Mouse (Mus musculus) megakaryocyte-erythroid progenitor cell, adult 5-6 weeks (primary cell): ENCODE measurements at regions not wholly inside any gene's neighbourhood (a gene's known extent, or its start where the extent isn't known, plus 50 kb on each side); places are given as distances from the start of the nearest gene placed in this dataset.

ENCODE experiments used
- ATAC-seq: replicated peaks from 2 replicates; pipeline ENCODE4 v1.8.0; 2016; ENCODE audit warnings: mild to moderate bottlenecking, inconsistent platforms; ENCODE audit not compliant: severe bottlenecking, poor library complexity, low FRiP score, low TSS enrichment

- ATAC-seq = no peak
Observed at GRCm38 (mm10) chr1:186909518-186910105, 57.6 kb upstream of the D1Pas1 start.

- ATAC-seq = no peak
Observed at GRCm38 (mm10) chr1:186909073-186909472, 58.1 kb upstream of the D1Pas1 start.

GRCm38 (mm10) chr1:186907409-186908170 is 59.6 kb upstream of the D1Pas1 start:
- no peak for ATAC-seq

GRCm38 (mm10) chr1:186905942-186906341 is 61.3 kb upstream of the D1Pas1 start:
- no peak for ATAC-seq

- no peak for ATAC-seq
Observed at GRCm38 (mm10) chr1:186901548-186901947, 65.7 kb upstream of the D1Pas1 start.

- no peak for ATAC-seq
Observed at GRCm38 (mm10) chr1:186898203-186898602, 69.0 kb upstream of the D1Pas1 start.

- ATAC-seq = no peak
Observed at GRCm38 (mm10) chr1:186889584-186889852, 77.7 kb upstream of the D1Pas1 start.

- ATAC-seq = no peak
Observed at GRCm38 (mm10) chr1:186888767-186889583, 78.2 kb upstream of the D1Pas1 start.

GRCm38 (mm10) chr1:186887127-186887526 is 80.1 kb upstream of the D1Pas1 start:
- ATAC-seq = no peak

GRCm38 (mm10) chr1:186880391-186880790 is 86.8 kb upstream of the D1Pas1 start:
- ATAC-seq = no peak

GRCm38 (mm10) chr1:186860608-186861444 is 106.4 kb upstream of the D1Pas1 start:
- no peak for ATAC-seq

GRCm38 (mm10) chr1:186858285-186858684 is 108.9 kb upstream of the D1Pas1 start:
- no peak for ATAC-seq

GRCm38 (mm10) chr1:186855474-186856036 is 106.4 kb upstream of the Rrp15 start:
- ATAC-seq = no peak

- no peak for ATAC-seq
Observed at GRCm38 (mm10) chr1:186845256-186845655, 96.1 kb upstream of the Rrp15 start.

- ATAC-seq = no peak
Observed at GRCm38 (mm10) chr1:186833896-186834800, 85.0 kb upstream of the Rrp15 start.

GRCm38 (mm10) chr1:186833441-186833895 is 84.3 kb upstream of the Rrp15 start:
- ATAC-seq = no peak

GRCm38 (mm10) chr1:186827773-186828172 is 78.6 kb upstream of the Rrp15 start:
- peak; percentile 70; the same call in 1 of the 2 replicates for ATAC-seq

- ATAC-seq = no peak
Observed at GRCm38 (mm10) chr1:186808192-186808960, 59.2 kb upstream of the Rrp15 start.
